Mouse (Mus musculus) hindbrain, embryonic 10.5 days (tissue): ENCODE results near the gene Vps33b. TPM values are rescaled to one million over a fixed set of nuclear protein-coding genes. Genes with fewer than 3 reads are reported as not detected.

Experiments used
- DNase-seq: peaks from one replicate; pipeline ENCODE4 v3.0.0-alpha.2; 2017; ENCODE audit warnings: low spot score
- H3K27ac ChIP-seq: fragments of 300-500 bp; sonication (generic); 2 replicates; pipeline ENCODE4 v1.5.1; 2016; ENCODE audit warnings: mild to moderate bottlenecking, moderate library complexity
- H3K27me3 ChIP-seq: fragments of 300-500 bp; sonication (generic); 2 replicates; pipeline ENCODE4 v1.6.1; 2016; ENCODE audit warnings: mild to moderate bottlenecking; ENCODE audit not compliant: poor library complexity, insufficient read depth, severe bottlenecking
- H3K36me3 ChIP-seq: fragments of 300-500 bp; sonication (generic); 2 replicates; pipeline ENCODE4 v1.6.1; 2016; ENCODE audit warnings: mild to moderate bottlenecking, moderate library complexity
- H3K4me1 ChIP-seq: fragments of 300-500 bp; sonication (generic); replicated peaks from 2 replicates; pipeline ENCODE4 v1.6.1; 2016; ENCODE audit warnings: mild to moderate bottlenecking
- H3K4me3 ChIP-seq: fragments of 300-500 bp; sonication (generic); 2 replicates; pipeline ENCODE4 v1.5.1; 2016; ENCODE audit warnings: mild to moderate bottlenecking, moderate library complexity
- H3K9me3 ChIP-seq: fragments of 300-500 bp; sonication (generic); 2 replicates; pipeline ENCODE4 v1.6.1; 2016; ENCODE audit warnings: mild to moderate bottlenecking, moderate library complexity
- WGBS: fragments of 180-500 bp; shearing (Covaris S2); methylation state at CpG from one replicate; pipeline ENCODE4 v1.1.7; 2016; 5-methylcytosine and 5-hydroxymethylcytosine counted together
- polyA plus RNA-seq: library from polyadenylated mRNA; unstranded; fragments of >200 nt; fragmentation: Nextera tagmentation; extraction: Ambion mirVana; gene quantifications from 2 replicates; pipeline ENCODE4 v1.2.1, GENCODE M21; 2016

Gene Vps33b
- polyA plus RNA-seq, 1 experiment from 2014 or later, result 19.6 TPM

- H3K27ac ChIP-seq, result peak overlapping the region; percentile 89
- DNase-seq, result no peak
- no peaks in the 10 kb centered on the region for H3K27me3 ChIP-seq
- H3K4me1 ChIP-seq, result no peaks in the 10 kb centered on the region; the same call in 1 of the 2 replicates
- no peaks in the 10 kb centered on the region for H3K9me3 ChIP-seq
- H3K36me3 ChIP-seq, result no peaks in the 10 kb centered on the region
- peak overlapping the region; percentile 61 for H3K4me3 ChIP-seq
- WGBS, result 66% methylated on average over 7 of the region's 7 CpGs
Measured at GRCm38 (mm10) chr7:80246859-80247258, 22.6 kb upstream of the Vps33b start.

DNA sequence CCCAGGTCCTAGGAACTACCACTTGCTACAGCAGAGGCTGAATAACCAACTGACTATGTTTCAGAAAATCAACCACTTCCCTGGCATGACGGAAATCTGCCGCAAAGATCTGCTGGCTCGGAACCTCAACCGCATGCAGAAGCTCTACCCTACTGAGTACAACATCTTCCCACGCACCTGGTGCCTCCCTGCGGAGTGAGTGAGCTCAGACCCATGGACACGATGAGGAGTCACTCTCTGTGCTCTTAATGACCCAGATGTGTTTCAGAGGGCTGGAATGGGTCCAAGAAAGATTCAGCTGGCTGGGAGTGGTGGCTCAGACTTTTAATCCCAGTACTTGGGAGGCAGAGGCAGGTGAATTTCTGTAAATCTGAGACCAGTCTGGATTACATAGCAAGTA is 17.0 kb upstream of the Vps33b start:
- no peak overlapping the region for H3K4me3 ChIP-seq
- H3K27me3 ChIP-seq, result peaks cover 16% of the 10 kb centered on the region
- no peak overlapping the region for H3K27ac ChIP-seq
- DNase-seq, result no peak
- H3K9me3 ChIP-seq, result no peaks in the 10 kb centered on the region
- no peaks in the 10 kb centered on the region for H3K36me3 ChIP-seq
- 81% methylated on average over 7 of the region's 7 CpGs for WGBS
- no peaks in the 10 kb centered on the region for H3K4me1 ChIP-seq

- Histone ChIP-seq H3K27ac (no peak overlapping the region), H3K27me3 (peaks cover 20% of the 10 kb centered on the region), H3K9me3 (no peaks in the 10 kb centered on the region), H3K4me1 (no peaks in the 10 kb centered on the region), H3K4me3 (no peak overlapping the region), H3K36me3 (no peaks in the 10 kb centered on the region)
- WGBS, result 88% methylated on average over 11 of the region's 11 CpGs
- DNase-seq, result no peak
Measured at GRCm38 (mm10) chr7:80252886-80253285, 16.6 kb upstream of the Vps33b start.

GRCm38 (mm10) chr7:80255981-80256380 is 13.5 kb upstream of the Vps33b start:
- peaks cover 7% of the 10 kb centered on the region for H3K4me1 ChIP-seq
- peaks cover 42% of the 10 kb centered on the region for H3K27me3 ChIP-seq
- WGBS, result 68% methylated on average over 2 of the region's 2 CpGs
- H3K36me3 ChIP-seq, result no peaks in the 10 kb centered on the region
- DNase-seq, result no peak
- H3K27ac ChIP-seq, result no peak overlapping the region
- H3K9me3 ChIP-seq, result no peaks in the 10 kb centered on the region
- no peak overlapping the region for H3K4me3 ChIP-seq

DNA sequence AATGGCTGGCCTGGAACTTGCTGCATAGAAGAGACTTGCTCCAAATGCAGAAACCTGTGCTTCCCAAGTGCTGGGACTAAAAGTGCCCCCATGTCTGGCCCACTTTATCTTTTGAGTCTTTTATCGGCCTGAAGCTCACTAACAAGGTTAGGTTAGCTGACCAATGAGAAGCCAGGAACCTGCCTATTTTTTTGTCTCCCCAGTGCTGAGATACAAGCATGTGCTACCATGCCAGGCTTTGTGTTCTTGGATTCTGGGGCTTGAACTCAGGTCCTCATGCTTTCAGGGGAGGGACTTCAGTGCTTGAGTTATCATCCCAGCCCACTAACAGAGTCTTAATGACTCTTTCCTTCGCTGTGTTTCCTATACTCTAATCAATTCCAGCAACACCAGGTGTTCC is 11.7 kb upstream of the Vps33b start:
- Histone ChIP-seq H3K4me1 (peaks cover 17% of the 10 kb centered on the region), H3K9me3 (no peaks in the 10 kb centered on the region), H3K4me3 (no peak overlapping the region), H3K27me3 (peaks cover 42% of the 10 kb centered on the region), H3K36me3 (no peaks in the 10 kb centered on the region), H3K27ac (no peak overlapping the region)
- WGBS, result 64% methylated on average over 2 of the region's 2 CpGs
- DNase-seq, result no peak

- 25% methylated on average over 40 of the region's 40 CpGs for WGBS
Measured at GRCm38 (mm10) chr7:80260625-80261371, 8.7 kb upstream of the Vps33b start, which contains the start of gene Ngrn. Gene Ngrn (plus strand): TSS chr7:80261215.

GRCm38 (mm10) chr7:80261372-80261990 is 8.0 kb upstream of the Vps33b start:
- H3K4me3 ChIP-seq, result peak overlapping the region; percentile 80
- WGBS, result under 1% methylated on average over 32 of the region's 32 CpGs
- peaks cover 35% of the 10 kb centered on the region for H3K36me3 ChIP-seq
- H3K27ac ChIP-seq, result peak overlapping the region; percentile 90
- DNase-seq, result no peak
- peaks cover 17% of the 10 kb centered on the region for H3K4me1 ChIP-seq
- peaks cover 33% of the 10 kb centered on the region for H3K27me3 ChIP-seq
- no peaks in the 10 kb centered on the region for H3K9me3 ChIP-seq

More at GRCm38 (mm10) chr7:80260625-80261371, 8.7 kb upstream of the Vps33b start, which contains the start of gene Ngrn:
- H3K4me3 ChIP-seq, result peak within 1 kb of the TSS; percentile 80
- peak within 1 kb of the TSS; percentile 90 for H3K27ac ChIP-seq
- peak; percentile 89 for DNase-seq
- H3K4me1 ChIP-seq, result peaks cover 17% of the 10 kb centered on the region
- H3K27me3 ChIP-seq, result peaks cover 33% of the 10 kb centered on the region
- peaks cover 29% of the 10 kb centered on the region for H3K36me3 ChIP-seq
- H3K9me3 ChIP-seq, result no peaks in the 10 kb centered on the region

DNA sequence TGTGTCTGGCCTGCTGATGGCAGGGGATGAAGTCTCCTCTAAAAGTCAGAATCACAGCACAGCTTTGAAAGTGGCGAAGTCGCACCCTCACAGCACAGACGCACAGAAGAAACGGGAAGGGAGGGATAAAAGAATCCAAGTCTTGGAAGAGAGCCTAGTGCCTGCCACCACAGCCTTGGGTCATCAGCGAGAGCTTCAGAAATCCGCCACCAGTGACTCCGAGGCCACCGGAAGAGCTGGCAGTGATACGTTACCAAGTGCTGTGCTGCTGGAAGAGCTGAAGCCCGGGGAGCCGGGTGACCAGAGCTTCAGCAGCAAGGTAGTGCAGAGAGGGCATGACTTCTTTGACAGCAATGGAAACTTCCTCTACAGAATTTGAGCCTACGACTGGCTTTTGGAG is 4.8 kb upstream of the Vps33b start:
- H3K36me3 ChIP-seq, result peaks cover 42% of the 10 kb centered on the region
- H3K9me3 ChIP-seq, result no peaks in the 10 kb centered on the region
- H3K4me3 ChIP-seq, result no peak overlapping the region
- no peak for DNase-seq
- peaks cover 27% of the 10 kb centered on the region for H3K4me1 ChIP-seq
- 96% methylated on average over 12 of the region's 12 CpGs for WGBS
- no peak overlapping the region for H3K27ac ChIP-seq
- peaks cover 5% of the 10 kb centered on the region for H3K27me3 ChIP-seq

DNA sequence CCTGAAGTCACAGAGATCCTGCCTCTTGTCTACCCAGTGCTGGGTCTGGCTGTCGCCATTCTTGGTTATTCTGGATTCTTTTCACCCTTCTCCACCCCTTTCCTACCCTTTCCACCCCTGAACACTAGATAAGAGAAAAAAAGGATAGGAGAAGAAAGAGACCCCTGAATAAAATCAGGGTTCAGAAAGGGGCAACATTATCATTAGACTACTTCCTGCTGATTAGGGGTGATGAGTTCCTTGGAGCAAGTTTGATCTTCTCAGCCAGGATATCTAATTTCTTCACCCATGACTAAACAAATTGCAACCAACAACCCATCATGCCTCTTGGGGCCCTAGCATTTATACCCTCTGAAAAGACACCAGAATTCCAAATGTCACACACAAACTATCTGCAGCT is 1.7 kb upstream of the Vps33b start:
- peaks cover 53% of the 10 kb centered on the region for H3K36me3 ChIP-seq
- peaks cover 21% of the 10 kb centered on the region for H3K4me1 ChIP-seq
- no peaks in the 10 kb centered on the region for H3K27me3 ChIP-seq
- WGBS, result 76% methylated on average over 1 of the region's 1 CpGs
- no peak overlapping the region for H3K4me3 ChIP-seq
- no peak for DNase-seq
- no peak overlapping the region for H3K27ac ChIP-seq
- no peaks in the 10 kb centered on the region for H3K9me3 ChIP-seq

GRCm38 (mm10) chr7:80269751-80270255 is 354 bp downstream of the Vps33b start:
- Histone ChIP-seq H3K27me3 (no peaks in the 10 kb centered on the region), H3K9me3 (peaks cover 15% of the 10 kb centered on the region), H3K36me3 (peaks cover 55% of the 10 kb centered on the region), H3K4me1 (peaks cover 21% of the 10 kb centered on the region), H3K27ac (peak overlapping the region; percentile 86), H3K4me3 (peak overlapping the region; percentile 87)
- no peak for DNase-seq
- WGBS, result 1% methylated on average over 23 of the region's 23 CpGs

GRCm38 (mm10) chr7:80273456-80273855 is 4.0 kb downstream of the Vps33b start:
- DNase-seq, result no peak
- Histone ChIP-seq H3K4me3 (no peak overlapping the region), H3K9me3 (peaks cover 21% of the 10 kb centered on the region), H3K27ac (no peak overlapping the region), H3K27me3 (no peaks in the 10 kb centered on the region), H3K36me3 (peaks cover 66% of the 10 kb centered on the region), H3K4me1 (peaks cover 19% of the 10 kb centered on the region)
- WGBS, result 88% methylated on average over 2 of the region's 2 CpGs

GRCm38 (mm10) chr7:80276374-80276773 is 6.9 kb downstream of the Vps33b start:
- no peak for DNase-seq
- Histone ChIP-seq H3K9me3 (peaks cover 21% of the 10 kb centered on the region), H3K27ac (no peak overlapping the region), H3K27me3 (no peaks in the 10 kb centered on the region), H3K36me3 (peaks cover 89% of the 10 kb centered on the region), H3K4me3 (no peak overlapping the region), H3K4me1 (no peaks in the 10 kb centered on the region)
- WGBS, result 94% methylated on average over 4 of the region's 4 CpGs

- peaks cover 3% of the 10 kb centered on the region for H3K9me3 ChIP-seq
- WGBS, result 85% methylated on average over 10 of the region's 10 CpGs
- DNase-seq, result no peak
- H3K4me1 ChIP-seq, result no peaks in the 10 kb centered on the region
- H3K36me3 ChIP-seq, result peaks cover 89% of the 10 kb centered on the region
- H3K27ac ChIP-seq, result no peak overlapping the region
- no peaks in the 10 kb centered on the region for H3K27me3 ChIP-seq
- no peak overlapping the region for H3K4me3 ChIP-seq
Measured at GRCm38 (mm10) chr7:80280032-80280431, 10.6 kb downstream of the Vps33b start.
